Mouse (Mus musculus) neural tube, embryonic 13.5 days (tissue): ENCODE measurements around the gene Epn1. TPM values are rescaled to one million over a fixed set of nuclear protein-coding genes. Genes with fewer than 3 reads are reported as not detected.

Source experiments
- ATAC-seq: fragments of 200-750 bp; cut with Nextera tagmentation; 2 replicates; pipeline ENCODE4 v1.8.0; 2017; ENCODE audit warnings: low read depth, mild to moderate bottlenecking, moderate TSS enrichment, moderate library complexity
- H3K27ac ChIP-seq: fragments of 300-500 bp; sonication (generic); replicated peaks from 2 replicates; pipeline ENCODE4 v1.5.1; 2015; ENCODE audit warnings: moderate library complexity, mild to moderate bottlenecking, inconsistent platforms
- H3K27me3 ChIP-seq: fragments of 300-500 bp; sonication (generic); 2 replicates; pipeline ENCODE4 v1.6.1; 2015; ENCODE audit warnings: mild to moderate bottlenecking, inconsistent platforms
- H3K36me3 ChIP-seq: fragments of 300-500 bp; sonication (generic); 2 replicates; pipeline ENCODE4 v1.6.1; 2015; ENCODE audit warnings: mild to moderate bottlenecking, inconsistent platforms
- H3K4me1 ChIP-seq: fragments of 300-500 bp; sonication (generic); replicated peaks from 2 replicates; pipeline ENCODE4 v1.6.1; 2015; ENCODE audit warnings: inconsistent platforms
- H3K4me2 ChIP-seq: fragments of 300-500 bp; sonication (generic); 2 replicates; pipeline ENCODE4 v1.6.1; 2015; ENCODE audit warnings: inconsistent platforms, mild to moderate bottlenecking, moderate library complexity
- H3K4me3 ChIP-seq: fragments of 300-500 bp; sonication (generic); 2 replicates; pipeline ENCODE4 v1.5.1; 2015; ENCODE audit warnings: mild to moderate bottlenecking, inconsistent platforms
- H3K9ac ChIP-seq: fragments of 300-500 bp; sonication (generic); 2 replicates; pipeline ENCODE4 v1.6.1; 2015; ENCODE audit warnings: moderate library complexity, mild to moderate bottlenecking, inconsistent platforms
- H3K9me3 ChIP-seq: fragments of 300-500 bp; sonication (generic); 2 replicates; pipeline ENCODE4 v1.6.1; 2016; ENCODE audit warnings: inconsistent platforms
- WGBS: fragments of 180-500 bp; shearing (Covaris S2); methylation state at CpG from one replicate; pipeline ENCODE4 v1.1.7; 2015; 5-methylcytosine and 5-hydroxymethylcytosine counted together
- polyA plus RNA-seq: library from polyadenylated mRNA; unstranded; fragments of >200 nt; fragmentation: Nextera tagmentation; extraction: Ambion mirVana; gene quantifications from 2 replicates; pipeline ENCODE4 v1.2.1, GENCODE M21; 2015

Gene Epn1
- 76.4 and 89.3 TPM in 2 replicates for polyA plus RNA-seq

DNA sequence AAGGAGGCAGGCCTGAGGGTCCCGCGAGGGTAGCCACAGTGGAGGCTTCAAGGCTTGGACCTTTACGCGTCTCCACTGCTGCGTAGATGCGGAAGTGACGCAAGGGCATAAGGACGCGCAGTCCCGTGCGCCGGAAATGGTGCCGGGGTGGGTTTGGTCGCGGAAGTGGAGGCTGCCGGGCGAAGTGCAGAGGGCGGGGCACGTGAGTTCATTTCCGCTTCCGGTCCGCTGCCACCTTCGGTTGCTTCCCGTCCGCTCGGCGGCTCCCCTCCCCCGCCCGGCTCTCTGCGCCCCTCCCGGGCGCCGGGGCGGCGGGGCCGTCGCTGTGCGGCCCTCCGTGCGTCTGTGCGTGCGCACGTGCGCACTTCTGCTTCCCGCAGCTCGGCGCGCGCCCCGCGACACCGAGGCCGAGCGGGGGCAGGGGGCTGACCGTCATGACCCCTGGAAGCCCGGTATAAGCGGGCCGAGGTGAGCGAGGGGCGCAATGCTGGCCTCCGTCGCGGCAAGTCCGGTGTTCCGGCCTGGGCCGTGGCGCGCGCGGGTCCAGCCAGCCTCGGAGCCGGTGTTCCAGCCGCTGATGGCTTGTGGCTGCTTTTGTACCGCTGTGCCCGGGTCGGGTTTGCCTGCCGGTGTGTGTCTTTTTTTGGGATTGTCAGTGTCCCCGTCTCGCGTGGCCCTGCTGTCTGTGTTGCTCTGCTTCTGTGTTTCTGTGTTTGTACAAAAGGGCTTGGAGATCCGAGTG, at the start of gene Epn1:
Gene Epn1, plus strand, starts transcription at position 226 of the 742 bp plus-strand sequence.
- ATAC-seq, result peak; percentile 98
- Histone ChIP-seq H3K27ac (peak within 1 kb of the TSS; percentile 93), H3K36me3 (peaks cover 54% of the 10 kb centered on the region), H3K4me3 (peak within 1 kb of the TSS; percentile 99), H3K9ac (peak within 1 kb of the TSS; percentile 99), H3K27me3 (no peaks in the 10 kb centered on the region), H3K9me3 (no peaks in the 10 kb centered on the region), H3K4me2 (peak within 1 kb of the TSS; percentile 93), H3K4me1 (peaks cover 37% of the 10 kb centered on the region)
- under 1% methylated on average over 79 of the region's 81 CpGs for WGBS

DNA sequence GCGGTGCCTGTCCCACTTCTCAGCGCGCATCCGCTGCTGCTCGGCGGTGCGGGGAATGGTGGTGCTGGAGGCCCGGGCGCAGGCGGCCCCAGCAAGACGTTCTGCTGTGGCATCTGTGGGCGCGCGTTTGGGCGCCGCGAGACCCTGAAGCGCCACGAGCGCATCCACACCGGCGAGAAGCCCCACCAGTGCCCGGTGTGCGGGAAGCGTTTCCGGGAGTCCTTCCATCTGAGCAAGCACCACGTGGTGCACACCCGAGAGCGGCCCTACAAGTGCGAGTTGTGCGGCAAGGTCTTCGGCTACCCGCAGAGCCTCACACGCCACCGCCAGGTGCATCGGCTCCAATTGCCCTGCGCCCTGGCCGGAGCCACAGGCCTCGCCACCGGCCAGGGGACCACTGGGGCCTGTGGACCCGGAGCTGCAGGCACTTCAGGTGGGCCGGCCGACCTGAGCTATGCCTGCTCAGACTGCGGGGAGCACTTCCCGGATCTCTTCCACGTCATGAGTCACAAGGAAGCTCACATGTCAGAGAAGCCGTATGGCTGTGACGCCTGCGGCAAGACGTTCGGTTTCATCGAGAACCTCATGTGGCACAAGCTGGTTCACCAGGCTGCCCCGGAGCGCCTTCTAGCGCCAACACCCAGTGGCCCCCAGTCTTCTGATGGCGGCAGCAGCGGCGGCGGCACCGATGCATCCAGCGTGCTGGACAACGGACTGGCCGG, 49.3 kb upstream of the Epn1 start:
- no peak overlapping the region for H3K4me3 ChIP-seq

GRCm38 (mm10) chr7:5031496-5031895, 48.5 kb upstream of the Epn1 start:
- no peak overlapping the region for H3K9ac ChIP-seq
- peaks cover 97% of the 10 kb centered on the region for H3K36me3 ChIP-seq
- H3K27me3 ChIP-seq, result no peaks in the 10 kb centered on the region
- H3K4me1 ChIP-seq, result no peaks in the 10 kb centered on the region
- no peak for ATAC-seq
- no peak overlapping the region for H3K27ac ChIP-seq
- peaks cover 28% of the 10 kb centered on the region for H3K9me3 ChIP-seq
- H3K4me2 ChIP-seq, result no peak overlapping the region
- H3K4me3 ChIP-seq, result no peak overlapping the region
- WGBS, result 72% methylated on average over 46 of the region's 46 CpGs

More for the DNA sequence above, 49.3 kb upstream of the Epn1 start:
- Histone ChIP-seq H3K4me2 (no peak overlapping the region), H3K9ac (no peak overlapping the region), H3K27me3 (no peaks in the 10 kb centered on the region), H3K27ac (no peak overlapping the region), H3K36me3 (peaks cover 96% of the 10 kb centered on the region), H3K9me3 (peaks cover 28% of the 10 kb centered on the region), H3K4me1 (no peaks in the 10 kb centered on the region)
- no peak for ATAC-seq
- 82% methylated on average over 63 of the region's 63 CpGs for WGBS

GRCm38 (mm10) chr7:5033818-5034217, 46.2 kb upstream of the Epn1 start, which contains the start of gene 4632433K11Rik:
4632433K11Rik (plus strand) TSS chr7:5034118.
- H3K9ac ChIP-seq, result no peak within 1 kb of the TSS
- H3K4me3 ChIP-seq, result no peak within 1 kb of the TSS
- peaks cover 77% of the 10 kb centered on the region for H3K36me3 ChIP-seq
- 91% methylated on average over 3 of the region's 3 CpGs for WGBS
- peaks cover 11% of the 10 kb centered on the region for H3K4me1 ChIP-seq
- H3K27ac ChIP-seq, result no peak within 1 kb of the TSS
- H3K4me2 ChIP-seq, result no peak within 1 kb of the TSS
- H3K27me3 ChIP-seq, result no peaks in the 10 kb centered on the region
- ATAC-seq, result no peak
- H3K9me3 ChIP-seq, result peaks cover 31% of the 10 kb centered on the region

- Histone ChIP-seq H3K4me2 (no peak overlapping the region), H3K27ac (no peak overlapping the region), H3K4me1 (peaks cover 22% of the 10 kb centered on the region), H3K9me3 (peaks cover 15% of the 10 kb centered on the region), H3K36me3 (peaks cover 59% of the 10 kb centered on the region), H3K4me3 (no peak overlapping the region), H3K27me3 (no peaks in the 10 kb centered on the region), H3K9ac (no peak overlapping the region)
- 94% methylated on average over 17 of the region's 17 CpGs for WGBS
- no peak for ATAC-seq
These were observed 44.4 kb upstream of the Epn1 start for GRCm38 (mm10) chr7:5035628-5036027.

DNA sequence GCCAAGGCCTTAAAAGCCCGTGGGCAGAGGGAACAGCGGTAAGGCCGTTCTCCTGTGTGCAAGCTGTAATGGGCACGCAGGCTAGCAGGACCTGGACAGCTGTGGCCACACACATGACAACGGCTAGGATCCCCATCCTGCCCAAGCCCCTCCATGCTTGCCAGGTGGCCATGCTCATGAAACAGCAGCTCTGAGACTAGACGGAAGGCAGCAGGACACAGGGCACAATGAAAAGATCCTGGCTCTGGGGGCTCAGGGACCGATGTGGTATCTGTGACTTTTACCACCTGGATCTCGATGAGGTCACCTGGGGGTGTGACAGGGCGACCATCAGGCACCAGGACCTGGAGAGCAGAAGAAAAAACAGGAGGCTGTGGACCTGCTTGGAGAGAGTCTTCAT, 43.9 kb upstream of the Epn1 start:
- Histone ChIP-seq H3K27ac (no peak overlapping the region), H3K4me1 (peaks cover 22% of the 10 kb centered on the region), H3K27me3 (no peaks in the 10 kb centered on the region), H3K36me3 (peaks cover 55% of the 10 kb centered on the region), H3K4me3 (no peak overlapping the region), H3K4me2 (no peak overlapping the region), H3K9me3 (peaks cover 10% of the 10 kb centered on the region), H3K9ac (no peak overlapping the region)
- no peak for ATAC-seq
- 95% methylated on average over 9 of the region's 9 CpGs for WGBS

GRCm38 (mm10) chr7:5037026-5037425, 43.0 kb upstream of the Epn1 start:
- 95% methylated on average over 7 of the region's 7 CpGs for WGBS
- ATAC-seq, result no peak
- Histone ChIP-seq H3K4me3 (no peak overlapping the region; the same call in 1 of the 2 replicates), H3K4me2 (peak overlapping the region; percentile 59; the same call in 1 of the 2 replicates), H3K36me3 (peaks cover 51% of the 10 kb centered on the region), H3K27ac (0 out of 2 replicates have a peak overlapping the region, but pooled peaks have one; percentile 97), H3K27me3 (no peaks in the 10 kb centered on the region), H3K4me1 (peaks cover 22% of the 10 kb centered on the region), H3K9me3 (0 out of 2 replicates have a peak, but pooled peaks cover 3% of the 10 kb centered on the region), H3K9ac (no peak overlapping the region)

DNA sequence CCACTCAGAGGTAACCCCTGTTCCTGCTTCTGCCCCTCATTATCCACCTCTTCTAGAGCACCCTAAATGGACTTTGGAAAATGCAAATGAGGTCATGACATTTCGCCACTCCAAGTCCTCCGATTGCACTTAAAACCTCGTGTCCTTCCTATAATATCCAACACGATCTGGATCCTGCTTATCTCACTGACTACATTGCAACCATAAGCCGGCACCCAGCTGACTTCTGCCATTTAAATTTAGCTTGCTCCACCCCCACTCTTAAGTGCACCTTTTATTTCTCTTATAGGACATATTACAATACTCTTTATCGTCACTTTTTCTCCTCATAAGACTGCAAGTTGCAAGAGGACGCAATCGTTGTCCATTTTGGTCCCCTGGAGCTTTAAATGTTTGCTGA, 42.6 kb upstream of the Epn1 start:
- Histone ChIP-seq H3K4me3 (peak overlapping the region; percentile 63), H3K27ac (peak overlapping the region; percentile 97), H3K9ac (peak overlapping the region; percentile 83), H3K27me3 (no peaks in the 10 kb centered on the region), H3K4me2 (peak overlapping the region; percentile 59), H3K4me1 (peaks cover 22% of the 10 kb centered on the region), H3K9me3 (0 out of 2 replicates have a peak, but pooled peaks cover 3% of the 10 kb centered on the region), H3K36me3 (peaks cover 46% of the 10 kb centered on the region)
- 88% methylated on average over 8 of the region's 8 CpGs for WGBS
- ATAC-seq, result no peak

DNA sequence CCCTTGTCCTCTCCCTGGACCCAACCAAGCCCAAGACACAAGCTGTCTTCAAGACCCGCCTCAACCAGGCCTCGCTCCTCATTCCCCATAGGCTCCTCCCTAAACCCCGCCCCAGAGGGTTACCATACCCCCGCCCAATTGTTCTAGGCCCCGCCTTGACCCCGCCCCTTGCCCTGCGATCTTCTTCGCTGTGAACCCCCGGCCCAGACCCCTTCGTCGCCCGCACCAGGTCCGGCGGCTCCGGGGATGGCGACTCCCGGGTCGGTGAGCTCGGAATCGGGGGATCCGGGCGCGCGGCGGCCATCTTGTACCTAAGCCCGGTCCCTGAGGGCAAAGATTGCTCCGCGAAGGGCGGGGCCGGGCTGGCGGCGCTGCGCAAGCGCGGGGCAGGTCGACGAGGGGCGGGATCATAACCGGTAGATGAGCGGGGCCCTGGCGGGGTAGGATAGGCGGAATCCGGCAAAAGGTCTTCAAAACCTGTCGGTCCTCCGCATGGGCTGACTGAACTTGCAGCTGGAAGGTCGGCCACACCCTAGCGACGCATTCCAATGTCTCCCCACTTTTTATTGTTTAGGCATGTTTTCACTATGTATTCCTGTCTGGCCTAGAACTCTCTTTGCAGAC, 41.8 kb upstream of the Epn1 start, which contains the start of gene Zfp784:
Gene Zfp784, minus strand, starts transcription at position 338 of the 624 bp plus-strand sequence.
- ATAC-seq, result peak; percentile 96

DNA sequence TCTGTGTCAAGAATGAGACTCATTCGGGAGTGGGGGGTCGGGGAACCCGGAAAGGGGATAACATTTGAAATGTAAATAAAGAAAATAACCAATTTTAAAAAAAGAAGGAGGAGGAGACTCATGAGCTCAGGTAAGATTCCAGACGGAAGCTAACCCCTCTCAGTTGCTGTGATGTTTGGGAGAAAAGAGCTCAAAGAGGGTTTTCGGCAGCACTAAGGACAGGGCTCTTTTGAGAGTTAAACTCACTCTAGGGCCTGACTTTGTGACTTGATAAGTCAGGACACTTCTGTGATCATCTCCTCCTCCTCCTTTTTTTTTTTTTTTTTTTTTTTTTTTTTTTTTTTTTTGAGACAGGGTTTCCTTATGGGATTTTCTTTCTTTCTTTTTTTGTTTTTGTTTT, 41.1 kb upstream of the Epn1 start:
- 39% methylated on average over 5 of the region's 5 CpGs for WGBS
- no peak for ATAC-seq
- no peaks in the 10 kb centered on the region for H3K27me3 ChIP-seq
- H3K9me3 ChIP-seq, result 0 out of 2 replicates have a peak, but pooled peaks cover 3% of the 10 kb centered on the region
- H3K9ac ChIP-seq, result peak overlapping the region; percentile 83
- peaks cover 32% of the 10 kb centered on the region for H3K36me3 ChIP-seq
- H3K27ac ChIP-seq, result peak overlapping the region; percentile 97; the same call in 1 of the 2 replicates
- peak overlapping the region; percentile 59 for H3K4me2 ChIP-seq
- H3K4me1 ChIP-seq, result peaks cover 22% of the 10 kb centered on the region
- peak overlapping the region; percentile 63 for H3K4me3 ChIP-seq

More for the DNA sequence above, 41.8 kb upstream of the Epn1 start, which contains the start of gene Zfp784:
- peak within 1 kb of the TSS; percentile 59 for H3K4me2 ChIP-seq
- WGBS, result under 1% methylated on average over 48 of the region's 48 CpGs
- peak within 1 kb of the TSS; percentile 83 for H3K9ac ChIP-seq
- no peaks in the 10 kb centered on the region for H3K27me3 ChIP-seq
- 0 out of 2 replicates have a peak, but pooled peaks cover 3% of the 10 kb centered on the region for H3K9me3 ChIP-seq
- H3K27ac ChIP-seq, result peak within 1 kb of the TSS; percentile 97
- peaks cover 39% of the 10 kb centered on the region for H3K36me3 ChIP-seq
- peak within 1 kb of the TSS; percentile 63 for H3K4me3 ChIP-seq
- H3K4me1 ChIP-seq, result peaks cover 22% of the 10 kb centered on the region

DNA sequence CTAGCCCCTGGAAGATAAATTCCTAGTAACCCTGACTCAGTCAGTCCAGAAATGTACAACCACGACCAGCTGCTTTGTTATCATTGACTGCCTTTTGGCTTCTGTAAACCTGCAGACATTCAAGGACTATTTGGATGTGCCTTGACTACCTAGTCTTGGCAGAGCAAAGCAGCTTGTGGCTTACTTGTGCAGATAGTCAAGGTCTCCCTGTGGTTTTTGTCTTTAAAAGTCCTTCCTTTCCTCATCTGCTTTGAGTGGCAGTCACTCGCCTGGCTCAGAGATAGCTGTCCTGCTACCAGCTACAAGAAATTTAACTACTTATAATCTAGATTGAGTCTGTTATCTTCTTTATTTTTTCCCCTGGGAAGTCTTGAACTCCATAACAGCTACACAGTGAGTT, 35.1 kb upstream of the Epn1 start:
- Histone ChIP-seq H3K9ac (no peak overlapping the region), H3K4me3 (no peak overlapping the region), H3K27me3 (no peaks in the 10 kb centered on the region), H3K4me1 (peaks cover under 1% of the 10 kb centered on the region; the same call in 1 of the 2 replicates), H3K9me3 (no peaks in the 10 kb centered on the region), H3K36me3 (peaks cover 10% of the 10 kb centered on the region; the same call in 1 of the 2 replicates), H3K27ac (no peak overlapping the region), H3K4me2 (no peak overlapping the region)
- 85% methylated on average over 2 of the region's 2 CpGs for WGBS
- ATAC-seq, result no peak
